Mouse (Mus musculus) Patski (cell line): ENCODE results near the gene Nsmce4a. TPM values are rescaled to one million over a fixed set of nuclear protein-coding genes. Genes with fewer than 3 reads are reported as not detected.
A peak's percentile ranks its signal among the peaks of the same experiment; 100 is the strongest.

ENCODE experiments used
- ATAC-seq: fragments of 100-300 bp; one replicate; pipeline ENCODE4 v1.8.0; 2021
- CTCF ChIA-PET: fragments of 350-600 bp; sonication (Branson Sonifier 250); formaldehyde crosslinking; loops from one replicate; lab custom pipeline; 2022; ENCODE audit warnings: inconsistent platforms; lab: Charles Lee
- POLR2A ChIA-PET: fragments of 350-600 bp; sonication (Branson Sonifier 250); formaldehyde crosslinking; loops from one replicate; lab custom pipeline; 2022; ENCODE audit warnings: antibody characterized with exemption, inconsistent platforms; lab: Charles Lee
- DNase-seq: peaks from one replicate; pipeline ENCODE4 v3.0.0-alpha.2; 2011; ENCODE audit warnings: low read depth, low spot score
- H3K27me3 ChIP-seq: fragments of 371-371 bp; one replicate; pipeline ENCODE4 v1.5.1; 2021
- CTCF ChIP-seq: fragments of 100-300 bp; IDR thresholded peaks from one replicate; pipeline ENCODE4 v1.5.1; 2021
- in situ Hi-C: fragments of 300-500 bp; cut with MboI; formaldehyde crosslinking; loops from 3 replicates; pipeline ENCODE4 v1.11.1; 2018; ENCODE audit warnings: low pct_unique_long_range_greater_than_20kb, mixed read lengths
- polyA plus RNA-seq: library from polyadenylated mRNA; unstranded; gene quantifications from one replicate; pipeline ENCODE4 v1.2.3, GENCODE M21; 2021

Gene Nsmce4a
- polyA plus RNA-seq, result 80.1 TPM

DNA sequence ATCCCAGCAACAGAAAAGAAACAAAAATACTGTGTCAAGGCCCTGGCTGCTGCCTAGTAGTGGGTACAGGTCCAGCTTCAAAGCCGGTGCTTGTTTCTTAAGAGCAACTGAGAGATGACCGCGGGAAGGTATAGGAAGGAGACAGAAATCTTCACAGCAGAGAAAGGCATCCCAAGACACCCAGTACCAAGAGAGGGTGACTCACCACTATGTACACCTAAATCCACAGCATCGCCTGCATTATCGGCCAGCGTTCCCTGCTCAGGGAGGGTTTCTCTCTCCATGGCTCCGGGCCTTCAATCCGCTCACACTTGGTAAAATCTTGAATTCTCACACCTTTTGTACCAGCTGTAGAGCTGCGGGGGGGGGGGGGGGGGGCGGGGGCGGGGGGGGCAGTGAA lies at the start of gene Nsmce4a:
TSS of gene Nsmce4a (minus strand) at position 298 of the 400 bp plus-strand sequence.
- in situ Hi-C loops, result no loop called here
- ATAC-seq (no peak), DNase-seq (no peak)
- no peak for TF ChIP-seq CTCF
- ChIA-PET CTCF (no interaction called here), POLR2A (no interaction called here)
- no peaks in the 10 kb centered on the region for H3K27me3 ChIP-seq

DNA sequence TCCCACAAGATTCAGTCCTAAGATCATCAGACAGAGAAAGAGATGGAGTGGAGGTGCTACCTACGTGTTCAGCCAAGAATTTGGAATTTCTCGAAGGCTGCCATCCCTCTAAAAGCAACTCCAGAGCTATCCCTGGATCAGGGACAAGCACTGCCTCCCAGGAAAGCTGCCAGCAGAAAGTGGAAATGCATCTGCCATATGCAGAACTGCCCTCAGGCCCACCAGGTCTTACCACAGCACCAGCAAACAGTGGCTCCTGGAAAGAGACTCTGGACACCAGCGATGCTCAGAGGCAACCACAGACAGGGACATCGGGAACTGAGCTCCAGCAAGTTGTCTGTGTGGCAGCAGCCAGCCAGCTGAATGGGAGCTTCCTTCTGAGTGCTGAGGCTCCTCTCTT lies 49.4 kb upstream of the Nsmce4a start:
- ChIA-PET POLR2A (no interaction called here), CTCF (interaction anchor here (1.3 to 1.6 kb wide), 2 partner anchors 17 to 20 kb away, joined by 3 to 4 read pairs; no protein-coding TSS in a partner anchor)
- ATAC-seq (no peak), DNase-seq (no peak)
- no peaks in the 10 kb centered on the region for H3K27me3 ChIP-seq
- in situ Hi-C loops, result no loop called here
- TF ChIP-seq CTCF, result no peak

GRCm38 (mm10) chr7:130621953-130622352 lies 49.0 kb upstream of the Nsmce4a start:
- POLR2A ChIA-PET, result no interaction called here
- ATAC-seq (no peak), DNase-seq (no peak)
- no peak for TF ChIP-seq CTCF
- in situ Hi-C loops, result no loop called here
- no peaks in the 10 kb centered on the region for H3K27me3 ChIP-seq
- CTCF ChIA-PET, result interaction anchor here (1.3 kb wide), 1 partner anchor 17 kb away, joined by 3 read pairs; no protein-coding TSS in a partner anchor

DNA sequence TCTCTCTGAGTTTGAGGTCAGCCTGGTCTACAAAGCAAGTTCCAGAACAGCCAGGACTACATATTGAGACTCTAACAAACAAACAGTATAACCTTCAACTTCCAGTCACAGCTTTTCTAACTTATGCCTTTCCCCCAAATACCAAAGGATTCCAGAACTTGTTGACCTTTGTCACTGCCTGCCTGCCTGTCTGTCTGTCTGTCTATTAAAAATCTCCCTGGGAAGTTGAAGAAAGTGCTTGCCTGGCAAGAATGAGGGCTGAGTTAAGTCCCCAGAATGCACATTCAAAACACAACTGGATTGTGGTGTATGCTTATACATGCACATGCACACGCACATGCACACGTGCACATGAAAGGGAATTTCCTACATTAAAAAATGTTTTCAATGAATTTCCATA lies 48.1 kb upstream of the Nsmce4a start:
- CTCF ChIA-PET, result no interaction called here
- ATAC-seq, result no peak
- in situ Hi-C loops, result no loop called here
- DNase-seq, result no peak
- POLR2A ChIA-PET, result no interaction called here
- no peaks in the 10 kb centered on the region for H3K27me3 ChIP-seq
- no peak for TF ChIP-seq CTCF

GRCm38 (mm10) chr7:130617591-130617990 lies 44.7 kb upstream of the Nsmce4a start:
- in situ Hi-C loops, result no loop called here
- ATAC-seq, result no peak
- CTCF ChIA-PET, result no interaction called here

GRCm38 (mm10) chr7:130613973-130614372 lies 41.1 kb upstream of the Nsmce4a start:
- CTCF ChIA-PET, result no interaction called here
- POLR2A ChIA-PET, result no interaction called here
- DNase-seq, result no peak
- no peak for ATAC-seq
- in situ Hi-C loops, result no loop called here
- TF ChIP-seq CTCF, result no peak
- no peaks in the 10 kb centered on the region for H3K27me3 ChIP-seq

More at GRCm38 (mm10) chr7:130617591-130617990, 44.7 kb upstream of the Nsmce4a start:
- no peak for TF ChIP-seq CTCF
- no peaks in the 10 kb centered on the region for H3K27me3 ChIP-seq
- DNase-seq, result no peak
- POLR2A ChIA-PET, result no interaction called here

GRCm38 (mm10) chr7:130606958-130607357 lies 34.0 kb upstream of the Nsmce4a start:
- DNase-seq (no peak), ATAC-seq (no peak)
- ChIA-PET POLR2A (no interaction called here), CTCF (interaction anchor here (1.8 kb wide), 1 partner anchor 155 kb away, joined by 5 read pairs; no protein-coding TSS in a partner anchor)
- no peaks in the 10 kb centered on the region for H3K27me3 ChIP-seq
- TF ChIP-seq CTCF, result no peak
- in situ Hi-C loops, result loop anchor here (5.0 kb wide), 1 partner anchor 75 kb away; no protein-coding TSS in a partner anchor

DNA sequence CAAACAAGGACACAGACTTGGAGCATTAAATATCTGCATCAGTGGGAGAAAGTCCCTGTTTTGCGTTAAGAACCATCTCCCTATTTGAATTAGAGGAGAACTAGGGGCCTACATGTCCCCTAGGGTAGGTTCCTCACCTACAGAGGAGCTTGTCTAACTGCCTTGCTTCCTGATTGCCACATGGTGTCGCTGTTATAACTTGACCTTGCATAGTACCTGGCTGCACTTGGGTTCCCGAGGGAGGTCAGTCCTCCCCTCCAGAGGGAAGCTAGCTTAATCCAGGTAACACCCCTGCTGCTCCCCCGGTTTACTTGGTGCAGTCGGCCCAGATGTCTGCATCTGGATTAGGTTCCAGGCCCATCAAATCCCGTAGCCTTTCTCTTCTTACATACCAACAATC lies 32.2 kb upstream of the Nsmce4a start:
- POLR2A ChIA-PET, result no interaction called here
- in situ Hi-C loops, result loop anchor here (5.0 kb wide), 1 partner anchor 73 kb away; no protein-coding TSS in a partner anchor
- peak; percentile 69 for TF ChIP-seq CTCF
- no peaks in the 10 kb centered on the region for H3K27me3 ChIP-seq
- CTCF ChIA-PET, result interaction anchor here (1.0 to 1.6 kb wide), 11 partner anchors 8 to 158 kb away, joined by 3 to 6 read pairs (median 3); no protein-coding TSS in a partner anchor
- ATAC-seq (no peak), DNase-seq (no peak)

DNA sequence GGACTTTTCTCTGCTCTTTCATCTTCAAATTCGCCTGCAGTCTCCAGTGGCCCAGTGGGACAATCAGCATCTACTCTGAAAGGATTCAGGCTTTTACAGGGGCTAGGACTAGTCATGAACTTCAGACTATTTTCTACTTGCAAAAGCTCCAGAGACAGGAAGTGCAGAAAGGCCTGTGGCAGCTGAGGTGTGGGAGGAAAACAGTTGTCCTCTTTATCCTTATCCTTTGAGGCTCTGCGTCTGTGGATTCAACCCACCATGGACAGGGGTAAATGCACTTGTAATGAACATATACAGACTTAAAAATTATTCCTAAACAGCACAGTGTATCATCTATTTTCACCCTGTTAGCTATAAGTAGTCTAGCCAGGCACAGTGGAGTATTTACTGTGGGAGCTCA lies 31.5 kb upstream of the Nsmce4a start:
- DNase-seq (no peak), ATAC-seq (no peak)
- in situ Hi-C loops, result no loop called here
- TF ChIP-seq CTCF, result no peak
- CTCF ChIA-PET, result interaction anchor here (1.0 to 1.6 kb wide), 11 partner anchors 8 to 158 kb away, joined by 3 to 6 read pairs (median 3); no protein-coding TSS in a partner anchor
- POLR2A ChIA-PET, result no interaction called here
- H3K27me3 ChIP-seq, result no peaks in the 10 kb centered on the region

DNA sequence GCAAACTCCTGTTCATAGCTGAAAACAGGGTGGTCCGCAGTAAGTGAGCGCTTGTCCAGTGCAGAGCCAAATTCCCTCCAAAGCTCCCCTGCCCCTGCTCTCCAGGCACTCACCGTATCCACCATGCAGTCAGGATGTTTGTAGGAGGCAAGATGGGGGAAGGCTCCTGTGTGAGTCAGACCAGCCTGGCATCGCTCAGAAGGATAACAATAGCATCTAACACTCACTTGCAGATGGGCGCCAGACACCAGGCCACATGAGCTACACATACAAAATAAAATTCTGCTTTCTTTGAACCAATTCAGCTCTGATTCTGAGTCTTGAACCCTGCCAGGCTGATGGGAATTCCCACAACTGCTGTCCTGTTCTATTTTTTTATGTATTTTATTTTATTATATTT lies 30.6 kb upstream of the Nsmce4a start:
- ChIA-PET POLR2A (no interaction called here), CTCF (interaction anchor here (1.1 to 2.0 kb wide), 6 partner anchors 33 to 159 kb away, joined by 3 to 8 read pairs (median 4); no protein-coding TSS in a partner anchor)
- TF ChIP-seq CTCF, result no peak
- DNase-seq (no peak), ATAC-seq (no peak)
- in situ Hi-C loops, result no loop called here
- no peaks in the 10 kb centered on the region for H3K27me3 ChIP-seq

- no peak for TF ChIP-seq CTCF
- in situ Hi-C loops, result no loop called here
- H3K27me3 ChIP-seq, result no peaks in the 10 kb centered on the region
- CTCF ChIA-PET, result interaction anchor here (0.9 to 2.0 kb wide), 8 partner anchors 12 to 160 kb away, joined by 3 to 8 read pairs (median 4); no protein-coding TSS in a partner anchor
- DNase-seq (no peak), ATAC-seq (no peak)
- POLR2A ChIA-PET, result no interaction called here
Measured at GRCm38 (mm10) chr7:130602804-130603203, 29.9 kb upstream of the Nsmce4a start.

DNA sequence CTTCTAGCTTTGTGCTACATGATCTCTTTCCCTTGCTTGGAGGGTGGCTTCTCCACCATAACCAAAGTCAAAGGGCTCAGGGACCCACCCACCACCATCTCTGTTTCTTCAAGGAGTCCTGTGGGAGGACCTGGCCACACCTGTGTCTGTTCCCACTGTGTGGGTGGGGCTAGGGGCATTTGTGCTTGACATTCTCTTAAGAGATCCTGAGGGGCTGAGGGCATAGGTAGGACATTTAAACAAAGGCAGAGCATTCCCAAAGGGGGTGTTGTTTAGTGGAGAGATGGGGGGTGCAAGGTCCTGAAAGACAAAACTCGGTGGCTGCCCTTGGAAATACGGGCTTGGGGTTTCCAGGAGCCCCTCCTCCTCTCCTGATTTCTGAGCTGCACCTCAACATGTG lies 27.6 kb upstream of the Nsmce4a start:
- ATAC-seq, result no peak
- CTCF ChIA-PET, result no interaction called here
- POLR2A ChIA-PET, result no interaction called here
- no peak for DNase-seq
- no peak for TF ChIP-seq CTCF
- in situ Hi-C loops, result no loop called here
- H3K27me3 ChIP-seq, result no peaks in the 10 kb centered on the region
